Mouse (Mus musculus) embryonic facial prominence, embryonic 15.5 days (tissue): ENCODE measurements at regions not wholly inside any gene's neighbourhood (a gene's known extent, or its start where the extent isn't known, plus 50 kb on each side); places are given as distances from the start of the nearest gene placed in this dataset.

ENCODE experiments used
- ATAC-seq: fragments of 200-750 bp; cut with Nextera tagmentation; 2 replicates; pipeline ENCODE4 v1.8.0; 2017; ENCODE audit warnings: low read depth, moderate TSS enrichment; ENCODE audit not compliant: insufficient number of reproducible peaks, low FRiP score, low TSS enrichment
- H3K27ac ChIP-seq: fragments of 300-500 bp; sonication (generic); replicated peaks from 2 replicates; pipeline ENCODE4 v1.5.1; 2015; ENCODE audit warnings: mild to moderate bottlenecking, inconsistent platforms
- H3K27me3 ChIP-seq: fragments of 300-500 bp; sonication (generic); 2 replicates; pipeline ENCODE4 v1.6.1; 2015; ENCODE audit warnings: inconsistent platforms
- H3K36me3 ChIP-seq: fragments of 300-500 bp; sonication (generic); 2 replicates; pipeline ENCODE4 v1.6.1; 2015; ENCODE audit warnings: mild to moderate bottlenecking, inconsistent platforms
- H3K4me1 ChIP-seq: fragments of 300-500 bp; sonication (generic); 2 replicates; pipeline ENCODE4 v1.6.1; 2015; ENCODE audit warnings: inconsistent platforms
- H3K4me2 ChIP-seq: fragments of 300-500 bp; sonication (generic); replicated peaks from 2 replicates; pipeline ENCODE4 v1.6.1; 2015; ENCODE audit warnings: mild to moderate bottlenecking, inconsistent platforms
- H3K4me3 ChIP-seq: fragments of 300-500 bp; sonication (generic); replicated peaks from 2 replicates; pipeline ENCODE4 v1.5.1; 2015; ENCODE audit warnings: mild to moderate bottlenecking, inconsistent platforms
- H3K9ac ChIP-seq: fragments of 300-500 bp; sonication (generic); 2 replicates; pipeline ENCODE4 v1.6.1; 2015; ENCODE audit warnings: inconsistent platforms
- H3K9me3 ChIP-seq: fragments of 300-500 bp; sonication (generic); replicated peaks from 2 replicates; pipeline ENCODE4 v1.6.1; 2016; ENCODE audit warnings: inconsistent platforms
- WGBS: fragments of 180-500 bp; shearing (Covaris S2); methylation state at CpG from one replicate; pipeline ENCODE4 v1.1.7; 2015; 5-methylcytosine and 5-hydroxymethylcytosine counted together

- no peaks in the 10 kb centered on the region for H3K36me3 ChIP-seq
- no peak overlapping the region for H3K27ac ChIP-seq
- no peak overlapping the region for H3K4me2 ChIP-seq
- H3K4me1 ChIP-seq = no peaks in the 10 kb centered on the region
- 89% methylated on average over 5 of the region's 5 CpGs for WGBS
- no peak overlapping the region for H3K9ac ChIP-seq
- no peak overlapping the region for H3K4me3 ChIP-seq
- no peaks in the 10 kb centered on the region for H3K27me3 ChIP-seq
- H3K9me3 ChIP-seq = no peaks in the 10 kb centered on the region
- no peak for ATAC-seq
Observed at GRCm38 (mm10) chr7:40666625-40667024, 231.5 kb upstream of the Vstm2b start.

- Histone ChIP-seq H3K9ac (no peak overlapping the region), H3K36me3 (no peaks in the 10 kb centered on the region), H3K4me2 (no peak overlapping the region), H3K27me3 (no peaks in the 10 kb centered on the region), H3K9me3 (no peaks in the 10 kb centered on the region), H3K4me3 (no peak overlapping the region), H3K4me1 (no peaks in the 10 kb centered on the region), H3K27ac (no peak overlapping the region)
- 70% methylated on average over 5 of the region's 5 CpGs for WGBS
- no peak; the same call in 1 of the 2 replicates for ATAC-seq
Observed at GRCm38 (mm10) chr7:40670401-40670800, 227.7 kb upstream of the Vstm2b start.

- WGBS = 95% methylated on average over 4 of the region's 4 CpGs
- Histone ChIP-seq H3K4me2 (no peak overlapping the region), H3K9me3 (no peaks in the 10 kb centered on the region), H3K4me3 (no peak overlapping the region), H3K27me3 (no peaks in the 10 kb centered on the region), H3K27ac (no peak overlapping the region), H3K9ac (no peak overlapping the region), H3K4me1 (no peaks in the 10 kb centered on the region), H3K36me3 (no peaks in the 10 kb centered on the region)
- ATAC-seq = no peak
Observed at GRCm38 (mm10) chr7:40671068-40671467, 227.1 kb upstream of the Vstm2b start.

- no peaks in the 10 kb centered on the region for H3K27me3 ChIP-seq
- 70% methylated on average over 1 of the region's 1 CpGs for WGBS
- H3K9me3 ChIP-seq = no peaks in the 10 kb centered on the region
Observed at GRCm38 (mm10) chr7:40672348-40672747, 225.8 kb upstream of the Vstm2b start.

GRCm38 (mm10) chr7:40674397-40674796 is 223.7 kb upstream of the Vstm2b start:
- Histone ChIP-seq H3K9ac (no peak overlapping the region), H3K4me2 (no peak overlapping the region), H3K4me1 (no peaks in the 10 kb centered on the region), H3K27ac (no peak overlapping the region), H3K9me3 (no peaks in the 10 kb centered on the region), H3K27me3 (no peaks in the 10 kb centered on the region; the same call in 1 of the 2 replicates), H3K4me3 (no peak overlapping the region), H3K36me3 (no peaks in the 10 kb centered on the region)
- 69% methylated on average over 3 of the region's 3 CpGs for WGBS
- no peak for ATAC-seq

More at GRCm38 (mm10) chr7:40672348-40672747, 225.8 kb upstream of the Vstm2b start:
- no peak overlapping the region for H3K4me3 ChIP-seq
- no peak overlapping the region for H3K4me2 ChIP-seq
- H3K9ac ChIP-seq = no peak overlapping the region
- no peak for ATAC-seq
- no peak overlapping the region for H3K27ac ChIP-seq
- no peaks in the 10 kb centered on the region for H3K4me1 ChIP-seq
- H3K36me3 ChIP-seq = no peaks in the 10 kb centered on the region

GRCm38 (mm10) chr7:40677601-40678000 is 220.5 kb upstream of the Vstm2b start:
- H3K27ac ChIP-seq = no peak overlapping the region
- no peaks in the 10 kb centered on the region for H3K36me3 ChIP-seq
- H3K27me3 ChIP-seq = no peaks in the 10 kb centered on the region; the same call in 1 of the 2 replicates
- no peaks in the 10 kb centered on the region for H3K9me3 ChIP-seq
- no peak for ATAC-seq
- H3K4me3 ChIP-seq = no peak overlapping the region
- WGBS = 66% methylated on average over 2 of the region's 2 CpGs
- no peak overlapping the region for H3K9ac ChIP-seq
- no peak overlapping the region for H3K4me2 ChIP-seq
- no peaks in the 10 kb centered on the region for H3K4me1 ChIP-seq

GRCm38 (mm10) chr7:40680567-40680966 is 217.6 kb upstream of the Vstm2b start:
- Histone ChIP-seq H3K27ac (no peak overlapping the region), H3K4me2 (no peak overlapping the region), H3K36me3 (no peaks in the 10 kb centered on the region), H3K27me3 (no peaks in the 10 kb centered on the region; the same call in 1 of the 2 replicates), H3K4me1 (no peaks in the 10 kb centered on the region), H3K9ac (no peak overlapping the region), H3K4me3 (no peak overlapping the region), H3K9me3 (no peaks in the 10 kb centered on the region)
- ATAC-seq = no peak
- WGBS = 43% methylated on average over 12 of the region's 12 CpGs

- no peaks in the 10 kb centered on the region for H3K4me1 ChIP-seq
- no peaks in the 10 kb centered on the region; the same call in 1 of the 2 replicates for H3K27me3 ChIP-seq
- H3K9me3 ChIP-seq = no peaks in the 10 kb centered on the region
- no peak overlapping the region for H3K4me2 ChIP-seq
- H3K36me3 ChIP-seq = no peaks in the 10 kb centered on the region
- no peak overlapping the region for H3K4me3 ChIP-seq
- no peak overlapping the region for H3K9ac ChIP-seq
- 42% methylated on average over 6 of the region's 6 CpGs for WGBS
- no peak overlapping the region for H3K27ac ChIP-seq
- ATAC-seq = no peak
Observed at GRCm38 (mm10) chr7:40680993-40681392, 217.1 kb upstream of the Vstm2b start.

GRCm38 (mm10) chr7:40683176-40683575 is 215.0 kb upstream of the Vstm2b start:
- WGBS = 68% methylated on average over 1 of the region's 1 CpGs
- no peak overlapping the region for H3K9ac ChIP-seq
- H3K4me2 ChIP-seq = no peak overlapping the region

GRCm38 (mm10) chr7:40683641-40684040 is 214.5 kb upstream of the Vstm2b start:
- 51% methylated on average over 3 of the region's 3 CpGs for WGBS
- Histone ChIP-seq H3K9ac (no peak overlapping the region), H3K27me3 (no peaks in the 10 kb centered on the region), H3K36me3 (no peaks in the 10 kb centered on the region), H3K4me3 (no peak overlapping the region), H3K9me3 (no peaks in the 10 kb centered on the region), H3K27ac (no peak overlapping the region), H3K4me2 (no peak overlapping the region), H3K4me1 (no peaks in the 10 kb centered on the region)
- ATAC-seq = no peak

More at GRCm38 (mm10) chr7:40683176-40683575, 215.0 kb upstream of the Vstm2b start:
- no peaks in the 10 kb centered on the region for H3K36me3 ChIP-seq
- H3K27me3 ChIP-seq = no peaks in the 10 kb centered on the region; the same call in 1 of the 2 replicates
- H3K4me3 ChIP-seq = no peak overlapping the region
- H3K9me3 ChIP-seq = no peaks in the 10 kb centered on the region
- no peak for ATAC-seq
- no peak overlapping the region for H3K27ac ChIP-seq
- H3K4me1 ChIP-seq = no peaks in the 10 kb centered on the region

GRCm38 (mm10) chr7:40687005-40687404 is 211.1 kb upstream of the Vstm2b start:
- H3K36me3 ChIP-seq = no peaks in the 10 kb centered on the region
- no peak overlapping the region for H3K27ac ChIP-seq
- H3K9ac ChIP-seq = no peak overlapping the region
- H3K4me3 ChIP-seq = no peak overlapping the region
- H3K4me1 ChIP-seq = no peaks in the 10 kb centered on the region
- WGBS = 89% methylated on average over 3 of the region's 3 CpGs
- H3K4me2 ChIP-seq = no peak overlapping the region
- no peaks in the 10 kb centered on the region for H3K9me3 ChIP-seq
- ATAC-seq = no peak
- no peaks in the 10 kb centered on the region for H3K27me3 ChIP-seq

- H3K36me3 ChIP-seq = no peaks in the 10 kb centered on the region
- H3K4me1 ChIP-seq = no peaks in the 10 kb centered on the region
- 47% methylated on average over 4 of the region's 4 CpGs for WGBS
- H3K27me3 ChIP-seq = no peaks in the 10 kb centered on the region
- H3K27ac ChIP-seq = no peak overlapping the region
- no peak overlapping the region for H3K4me3 ChIP-seq
- ATAC-seq = no peak
- H3K4me2 ChIP-seq = no peak overlapping the region
- H3K9ac ChIP-seq = no peak overlapping the region
- no peaks in the 10 kb centered on the region for H3K9me3 ChIP-seq
Observed at GRCm38 (mm10) chr7:40688546-40688945, 209.6 kb upstream of the Vstm2b start.
